Mouse (Mus musculus): ENCODE measurements around the gene Rlbp1.

The Rlbp1 gene

DNA sequence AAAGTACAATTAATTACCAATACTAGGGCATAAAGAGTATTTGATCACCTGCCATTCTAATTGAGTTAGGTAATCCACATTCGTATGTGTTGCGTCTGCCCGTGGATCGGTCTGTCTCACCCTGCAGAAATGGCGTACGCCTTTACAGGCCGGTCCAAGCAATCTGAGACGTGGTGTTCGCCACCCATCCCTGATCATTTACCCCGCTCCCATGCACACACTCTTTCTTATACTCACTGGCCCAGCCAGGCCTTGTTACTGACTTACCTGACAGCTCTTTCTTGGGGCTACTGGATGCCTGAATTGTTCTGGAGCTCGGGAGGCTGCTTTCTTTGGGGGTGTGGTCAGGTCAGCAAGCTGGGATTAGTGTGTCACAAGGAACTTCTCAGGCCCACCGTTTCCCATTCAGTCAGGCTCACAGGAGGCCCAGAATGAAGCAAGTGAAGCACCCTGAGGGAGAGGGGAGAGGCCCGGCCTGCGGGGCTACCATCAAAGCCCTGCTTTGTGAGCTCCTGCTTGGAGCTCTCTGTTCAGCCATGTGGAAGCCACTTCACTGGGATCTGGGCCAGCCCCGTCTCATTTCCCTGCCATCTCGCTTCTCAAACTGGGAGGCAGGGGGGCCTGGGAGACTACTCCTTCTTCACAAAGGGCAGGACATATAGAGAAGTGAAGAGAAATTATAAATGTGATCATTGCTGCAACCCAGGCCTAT is at the start of gene Rlbp1:
Rlbp1 (minus strand) TSS at position 627 of the 712 bp plus-strand sequence.
- no peak for DNase-seq

DNA sequence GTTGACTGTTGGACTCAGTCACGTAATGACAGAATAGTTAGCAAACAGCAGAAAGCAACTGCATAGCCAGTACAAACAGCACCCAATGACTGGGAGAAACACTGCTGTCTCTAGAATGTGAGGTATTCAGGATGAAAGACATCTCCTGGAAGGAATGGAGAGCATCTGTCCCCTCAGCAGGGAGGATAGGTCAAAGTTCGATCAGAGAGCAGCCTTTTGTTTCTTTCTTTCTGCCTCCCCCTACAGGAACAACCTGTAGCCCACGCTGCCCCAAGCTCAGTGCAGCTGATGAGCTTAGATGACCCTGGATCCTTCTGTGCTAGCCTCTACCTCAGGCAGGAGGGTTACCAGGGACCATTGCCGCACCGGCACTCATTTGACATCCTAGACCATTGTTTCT is 41.4 kb upstream of the Rlbp1 start:
- DNase-seq: no peak

DNA sequence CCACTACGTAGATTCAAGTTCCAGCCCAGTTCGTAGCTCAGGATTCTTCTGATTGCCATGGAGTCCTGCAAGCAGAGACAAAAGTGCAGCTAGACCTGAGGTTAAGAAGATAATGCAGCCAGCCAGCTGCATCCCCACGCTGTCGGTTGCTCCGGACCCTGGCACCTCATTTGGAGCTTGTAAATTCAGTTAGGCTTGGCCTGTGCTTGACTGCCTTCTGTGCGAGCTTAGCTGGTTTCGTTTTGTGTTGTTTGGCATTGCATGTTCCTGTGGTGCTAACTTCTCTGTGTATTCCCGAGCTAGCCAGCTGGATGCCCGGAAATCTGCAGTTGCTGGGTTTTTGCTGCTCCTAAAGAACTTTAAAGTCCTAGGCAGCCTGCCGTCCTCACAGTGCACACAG is 39.0 kb upstream of the Rlbp1 start:
- no peak for DNase-seq

DNA sequence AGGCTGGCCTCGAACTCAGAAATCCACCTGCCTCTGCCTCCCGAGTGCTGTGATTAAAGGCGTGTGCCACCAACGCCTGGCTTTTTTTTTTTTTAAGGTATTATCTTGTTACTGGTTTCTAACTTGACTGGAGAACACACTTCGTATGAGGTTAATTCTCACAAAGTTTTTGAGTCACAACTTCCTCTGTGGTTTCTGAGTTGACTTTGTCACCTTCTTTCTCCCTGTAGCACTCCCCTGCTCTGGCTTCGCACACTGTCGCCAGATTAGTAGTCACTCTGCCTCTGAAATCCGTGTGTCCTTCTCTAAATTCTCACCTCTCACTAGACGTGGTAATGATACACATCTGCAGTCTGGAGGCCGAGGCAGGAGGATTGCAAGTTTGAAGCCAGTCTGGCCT is 36.0 kb upstream of the Rlbp1 start:
- DNase-seq: no peak

DNA sequence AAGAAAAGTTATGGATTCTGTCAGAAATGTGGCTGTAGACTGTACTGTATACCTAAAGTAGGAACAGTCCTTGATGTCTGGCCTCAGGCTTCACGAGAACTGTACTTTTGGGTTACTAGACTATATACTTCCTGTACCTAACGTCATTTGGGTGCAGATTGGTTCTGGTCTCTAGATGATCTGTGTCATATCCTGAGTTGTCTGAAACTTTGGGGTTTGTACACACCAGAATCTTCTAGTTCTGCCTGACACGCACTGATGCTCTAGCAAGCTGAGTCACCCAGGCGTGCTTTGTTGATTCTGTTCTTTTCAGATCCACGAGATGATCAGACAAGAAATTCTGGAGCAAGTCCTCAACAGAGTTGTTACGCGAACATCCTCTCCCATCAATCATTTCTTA is 33.1 kb upstream of the Rlbp1 start:
- no peak for DNase-seq

DNA sequence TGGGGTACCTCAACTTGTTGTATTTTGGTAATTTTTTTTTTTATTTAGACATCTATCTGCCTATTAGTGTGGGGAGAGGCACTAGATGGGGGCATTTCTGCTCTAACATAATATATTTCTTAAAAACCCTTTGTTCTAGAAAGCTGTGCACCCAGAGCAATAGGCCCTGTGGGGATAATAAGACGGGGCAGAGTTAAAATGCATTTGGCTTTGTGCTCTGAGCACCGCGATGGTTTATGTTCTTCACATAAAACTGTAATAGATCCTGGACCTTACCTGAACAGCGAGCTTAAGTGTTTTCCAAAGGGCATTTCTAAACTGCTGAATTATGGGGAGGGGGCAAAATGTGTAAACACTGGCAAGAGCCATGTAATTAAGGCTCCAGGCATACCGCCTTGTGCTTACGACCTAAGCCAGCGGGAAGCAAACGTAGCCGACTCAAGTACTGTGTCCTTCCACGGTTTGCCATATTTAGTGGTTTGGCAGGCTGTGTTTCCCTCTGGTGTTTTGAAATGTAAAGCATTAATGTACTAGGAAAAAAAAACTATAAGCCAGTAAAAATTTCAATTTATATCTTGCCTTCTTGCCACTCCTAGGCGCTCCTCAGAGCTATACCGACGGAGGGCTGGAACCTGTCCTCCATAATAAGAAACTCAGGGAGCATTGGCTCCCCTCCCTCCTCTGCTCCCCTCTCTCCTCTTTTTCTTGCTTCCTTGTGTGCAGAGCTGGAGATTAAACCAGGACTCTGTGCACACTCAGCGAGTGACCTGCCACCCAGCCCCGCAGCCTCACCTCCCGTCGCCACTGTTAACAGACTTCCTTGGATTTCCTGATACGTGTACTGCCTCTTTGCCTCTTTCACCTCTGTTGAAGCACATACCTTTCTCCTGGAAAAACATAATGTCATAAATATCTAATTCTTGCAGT is 27.9 kb upstream of the Rlbp1 start:
- no peak for DNase-seq

DNA sequence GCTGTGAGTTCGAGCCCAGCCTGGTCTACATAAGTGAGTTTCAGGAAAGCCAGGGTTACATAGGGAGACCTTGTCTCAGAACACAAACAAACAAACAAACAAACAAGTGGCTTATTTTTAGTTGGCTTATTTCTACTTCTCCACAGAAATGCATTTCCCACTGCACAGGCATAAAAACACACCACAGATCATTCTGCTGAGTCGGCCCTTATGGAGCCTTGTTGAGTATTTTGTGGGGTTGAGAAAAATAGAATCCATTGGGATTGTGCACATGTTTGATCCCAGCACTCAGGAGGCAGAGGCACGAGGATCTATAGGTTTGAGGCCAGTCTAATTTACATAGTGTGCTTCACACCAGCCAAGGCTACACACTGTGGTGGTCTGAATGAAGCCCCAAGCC is 13.4 kb upstream of the Rlbp1 start:
- DNase-seq: no peak

DNA sequence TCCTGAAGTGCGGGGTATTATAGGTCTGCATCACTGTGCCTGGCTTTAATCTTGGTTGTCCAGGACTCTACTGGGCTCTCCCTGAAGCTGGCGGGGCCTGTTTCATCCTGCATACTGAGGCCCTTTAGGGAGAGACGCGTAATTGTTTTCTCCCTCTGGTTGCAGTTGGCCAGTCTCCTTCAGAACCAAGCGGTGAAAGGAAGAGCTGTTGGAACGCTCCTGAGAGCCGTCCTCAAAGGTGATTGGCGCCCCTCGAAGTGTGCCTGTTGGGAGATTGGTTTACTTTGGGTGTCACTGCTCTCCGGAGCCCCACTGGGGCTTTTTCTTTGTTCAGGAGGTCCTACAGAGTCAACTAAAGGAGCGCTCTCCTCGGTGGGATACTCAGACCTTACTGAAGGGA is 12.1 kb upstream of the Rlbp1 start:
- no peak for DNase-seq

DNA sequence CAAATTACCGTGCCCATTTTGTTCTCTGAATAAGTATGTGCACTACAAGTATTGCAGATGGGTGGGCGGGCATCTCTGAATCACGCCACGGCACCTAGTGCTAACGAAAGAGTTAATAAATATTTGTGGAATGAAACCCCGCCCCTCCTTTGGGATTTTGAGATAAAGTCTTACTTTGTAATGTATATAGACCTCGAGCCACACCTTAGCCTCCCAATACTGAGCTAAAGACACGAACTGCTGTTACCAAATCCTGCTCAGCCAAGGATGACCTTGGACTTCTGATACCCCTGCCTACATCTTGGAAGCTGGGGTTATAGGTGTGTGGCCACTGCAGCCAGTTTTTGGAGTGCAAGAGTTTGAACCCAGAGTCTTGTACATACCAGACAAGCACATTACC is 11.6 kb upstream of the Rlbp1 start:
- no peak for DNase-seq

DNA sequence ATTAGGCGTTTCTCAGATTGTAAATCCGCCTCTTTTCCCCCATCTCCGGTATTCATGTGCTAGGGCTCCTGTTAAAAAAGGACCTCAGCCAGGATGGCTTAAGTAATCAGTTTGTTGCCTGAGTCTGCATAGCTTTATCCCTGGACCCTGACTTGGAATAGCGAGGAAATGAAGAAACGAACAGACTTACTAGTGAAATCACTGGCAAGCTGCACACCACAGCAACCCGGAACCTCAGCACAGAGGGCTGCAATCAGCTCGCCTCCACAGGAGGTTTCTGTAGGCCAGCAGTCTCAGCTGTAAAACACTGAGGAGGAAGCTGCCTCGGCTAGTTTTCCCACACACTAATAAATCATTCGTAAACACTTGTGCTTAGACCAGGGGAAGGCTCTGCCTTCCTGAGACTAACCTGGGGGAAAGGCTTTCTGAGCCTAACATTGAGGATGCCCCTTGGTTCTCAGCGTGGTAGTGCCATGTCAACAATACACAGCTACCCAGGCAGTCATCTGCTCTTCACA is 10.7 kb upstream of the Rlbp1 start:
- DNase-seq: no peak

DNA sequence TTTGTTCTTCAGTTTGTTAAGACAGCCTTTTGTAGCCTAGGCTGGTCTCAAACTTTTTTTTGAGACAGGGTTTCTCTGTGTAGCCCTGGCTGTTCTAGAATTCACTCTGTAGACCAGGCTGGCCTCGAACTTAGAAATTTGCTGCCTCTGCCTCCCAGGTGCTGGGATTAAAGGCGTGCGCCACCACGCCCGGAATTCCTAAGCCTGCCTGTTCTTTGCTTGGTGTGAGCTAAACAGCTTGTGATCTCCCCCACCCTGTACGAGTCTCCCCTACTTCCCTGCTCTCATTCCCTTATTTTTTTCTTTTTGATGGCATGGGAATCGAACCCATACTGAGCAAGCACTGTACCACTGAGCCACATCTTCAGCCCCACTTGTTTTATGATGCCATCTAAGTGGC is 8.3 kb upstream of the Rlbp1 start:
- no peak for DNase-seq

DNA sequence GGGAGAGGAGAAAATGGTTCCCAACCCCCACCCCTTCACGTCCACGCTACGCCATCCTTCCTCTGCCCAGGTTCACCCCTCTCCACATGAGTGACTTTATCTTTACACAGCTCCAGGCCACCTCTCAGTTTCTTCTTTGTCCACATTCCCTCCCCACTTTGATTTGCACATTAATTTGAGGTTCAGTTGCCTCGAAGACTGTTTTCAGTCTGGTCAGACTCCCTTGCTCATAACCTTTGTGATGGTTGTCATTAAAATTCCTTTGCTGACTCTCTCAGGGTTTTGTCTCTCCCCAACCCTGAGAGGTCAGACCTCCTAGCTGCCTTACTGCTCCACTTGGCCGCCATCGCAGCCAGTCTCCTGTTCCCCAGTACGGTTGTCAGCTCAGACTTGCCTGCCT is 7.8 kb upstream of the Rlbp1 start:
- DNase-seq: no peak

DNA sequence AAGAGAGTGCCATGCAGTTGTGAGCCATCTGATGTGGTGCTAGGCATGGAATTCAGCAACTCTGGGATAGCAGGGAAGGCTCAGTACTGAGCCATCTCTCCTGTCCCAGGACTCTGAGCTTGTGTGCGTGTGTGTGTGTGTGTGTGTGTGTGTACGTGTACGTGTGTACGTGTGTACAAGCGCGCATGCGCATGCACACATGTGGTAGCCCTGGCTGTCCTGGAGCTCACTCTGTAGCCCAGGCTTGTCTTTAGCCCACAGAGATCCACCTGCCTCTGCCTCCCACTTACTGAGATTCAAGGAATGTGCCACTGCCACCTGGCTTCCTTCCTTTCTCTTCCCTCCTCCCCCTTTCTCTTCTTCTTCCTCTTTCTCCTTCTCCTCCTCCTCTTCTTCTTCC is 7.1 kb upstream of the Rlbp1 start:
- no peak for DNase-seq

DNA sequence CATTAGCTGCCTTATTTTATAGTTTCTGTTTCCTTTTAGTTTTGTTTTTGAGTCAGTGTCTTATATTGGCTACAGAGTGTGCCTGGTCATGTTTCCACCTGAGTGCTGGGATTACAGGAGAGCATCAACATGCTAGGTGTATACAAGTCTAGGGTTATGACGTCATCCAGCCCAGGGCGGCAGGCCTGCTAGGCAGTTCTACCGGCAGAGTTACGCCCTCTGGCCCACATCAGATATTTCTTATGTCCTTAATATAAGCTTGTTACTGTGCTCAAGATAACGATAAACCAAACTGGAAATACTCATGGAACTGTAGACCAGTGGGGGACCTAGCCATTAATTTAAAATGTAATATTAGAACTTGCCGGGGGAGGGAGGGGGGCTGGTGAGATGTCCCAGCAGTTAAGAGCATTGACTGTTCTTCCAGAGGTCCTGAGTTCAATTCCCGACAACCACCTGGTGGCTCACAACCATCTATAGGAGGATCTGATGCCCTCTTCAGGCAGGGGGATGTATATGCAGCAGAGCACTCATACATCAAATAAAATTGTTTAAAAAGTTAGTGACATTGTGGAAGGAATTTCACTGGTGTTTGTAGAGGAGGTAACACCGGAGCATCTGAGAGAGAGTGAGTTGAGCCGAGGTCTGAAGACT is 6.1 kb upstream of the Rlbp1 start:
- DNase-seq: peak in 1 of 2 experiments; percentile 9

DNA sequence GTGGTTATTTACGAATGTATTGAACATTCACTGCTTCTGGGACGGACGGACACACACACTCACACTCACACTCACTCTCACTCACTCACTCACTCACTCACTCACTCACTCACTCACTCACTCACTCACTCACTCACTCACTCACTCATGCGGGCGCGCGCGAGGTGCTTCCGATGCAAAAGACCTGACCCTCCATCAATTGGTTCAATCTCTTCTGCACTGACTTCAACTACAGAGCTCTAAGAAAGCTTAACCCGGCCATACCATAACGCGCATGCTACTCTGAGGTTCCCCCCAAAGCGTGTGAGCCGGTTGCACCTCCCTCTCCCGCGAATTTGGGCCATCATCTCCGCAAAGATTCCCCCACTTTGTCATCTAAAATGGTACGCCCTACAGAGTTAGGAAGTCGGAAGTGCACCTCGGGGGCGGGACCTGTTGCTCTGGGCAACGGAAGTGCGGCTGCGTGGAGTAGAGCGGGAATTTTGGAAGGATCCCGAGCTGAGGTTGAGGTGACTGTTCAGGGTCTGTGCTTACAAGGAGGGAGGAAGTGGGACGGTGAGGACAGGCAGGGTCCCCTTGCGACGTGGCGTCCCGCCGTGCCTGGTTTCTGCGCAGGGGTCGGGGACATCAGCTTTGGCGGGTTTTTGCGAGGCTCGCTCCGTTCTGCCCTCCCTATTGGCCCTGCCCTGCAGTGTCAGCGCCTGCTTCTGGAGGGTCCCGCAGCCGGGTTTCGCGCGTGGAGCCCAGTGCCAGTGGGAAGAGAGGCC is 5.2 kb upstream of the Rlbp1 start, which contains the start of gene Fanci:
Fanci (plus strand) TSS at position 47 of the 767 bp plus-strand sequence.
- peak; percentile 86 to 97 for DNase-seq

DNA sequence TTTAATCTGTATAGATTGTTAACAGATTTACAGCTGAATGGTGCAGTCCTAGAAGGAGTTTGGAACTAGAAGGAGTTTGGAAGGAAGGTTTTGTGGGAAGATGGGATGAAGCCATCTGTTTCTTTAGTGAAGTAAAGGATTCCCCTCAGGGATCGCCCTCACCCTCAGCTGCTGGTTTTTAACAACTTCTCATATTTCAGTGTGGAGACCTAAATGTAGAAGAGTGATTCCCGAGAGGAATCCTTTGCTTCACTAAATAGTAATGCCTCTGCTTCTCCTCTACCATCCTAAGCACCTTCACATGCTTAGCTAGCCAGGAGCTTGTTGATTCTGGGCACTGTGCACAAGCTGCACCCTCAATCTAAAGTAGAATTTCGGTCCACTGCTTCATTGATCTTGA is 4.6 kb upstream of the Rlbp1 start:
- no peak for DNase-seq

DNA sequence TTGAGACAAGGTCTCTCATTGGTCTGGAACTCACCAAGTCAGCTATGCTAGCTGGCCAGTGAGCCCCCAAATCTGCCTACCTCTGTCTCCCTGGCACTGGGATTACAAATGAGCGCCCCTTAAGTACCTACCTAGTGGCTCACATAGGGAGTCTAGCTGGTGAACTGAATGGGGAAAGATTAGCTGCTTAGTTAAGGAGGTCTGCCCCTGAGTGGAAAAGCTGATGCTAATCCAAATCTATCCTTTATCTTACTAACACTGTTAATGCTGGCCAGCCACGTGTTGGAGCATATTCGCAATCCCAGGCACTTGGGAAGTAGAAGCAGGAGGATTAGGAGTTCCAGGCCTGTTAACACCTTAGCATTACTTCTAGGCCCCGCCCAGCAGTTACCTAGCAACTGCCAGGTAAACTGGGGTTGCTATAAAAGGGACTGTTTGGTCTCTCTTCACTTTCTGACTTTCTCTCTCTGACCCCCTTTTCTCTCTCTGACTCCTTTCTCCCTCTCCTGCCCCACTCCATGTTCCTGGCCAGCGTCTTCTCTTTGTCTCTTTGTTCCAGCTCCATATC is 3.4 kb upstream of the Rlbp1 start:
- no peak for DNase-seq

DNA sequence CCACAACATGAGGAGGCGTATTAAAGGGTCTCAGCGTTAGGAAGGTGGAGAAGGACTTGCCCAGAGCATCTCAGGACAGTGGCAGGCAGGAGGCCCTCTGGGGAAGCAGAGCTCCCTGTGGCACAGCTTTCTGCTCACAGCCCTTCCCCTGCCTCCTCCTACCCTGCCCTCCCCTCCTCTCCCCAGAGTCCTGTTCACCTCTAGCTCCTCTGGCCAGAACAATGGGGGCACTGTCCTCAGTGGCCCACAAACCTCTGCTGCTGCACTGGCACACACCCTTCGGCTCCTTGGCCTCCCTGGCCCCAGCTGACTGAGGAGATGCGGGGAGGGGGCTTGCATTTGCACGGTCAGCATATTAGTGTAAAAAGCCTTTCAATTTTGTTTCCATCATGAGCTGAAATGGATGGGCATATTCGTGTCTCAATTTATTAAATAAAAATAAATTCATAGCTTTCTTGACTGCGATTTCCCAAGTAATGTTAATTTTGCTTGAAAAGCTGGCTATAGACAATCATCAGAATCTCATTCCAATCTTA is 1.9 kb upstream of the Rlbp1 start:
- DNase-seq: no peak

DNA sequence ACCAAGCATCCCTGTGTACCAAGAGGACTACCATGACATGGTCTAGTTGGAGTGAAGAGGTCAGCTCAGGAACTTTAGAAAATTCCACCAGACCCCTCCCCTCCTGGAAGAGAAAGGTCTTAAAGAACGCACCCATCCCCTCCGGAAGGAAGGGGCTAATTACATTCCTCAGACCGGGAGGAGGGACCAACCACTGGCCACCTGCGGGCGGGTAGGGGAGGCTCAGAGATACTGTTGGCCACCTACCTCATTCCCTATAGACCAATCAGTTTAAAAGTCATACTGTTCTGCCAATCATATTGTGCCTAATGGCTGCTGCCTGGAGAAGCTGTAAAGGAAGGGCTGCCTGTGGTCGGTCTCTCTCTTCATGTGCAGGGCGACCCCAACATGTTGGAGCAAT is 1.1 kb upstream of the Rlbp1 start:
- DNase-seq: no peak

DNA sequence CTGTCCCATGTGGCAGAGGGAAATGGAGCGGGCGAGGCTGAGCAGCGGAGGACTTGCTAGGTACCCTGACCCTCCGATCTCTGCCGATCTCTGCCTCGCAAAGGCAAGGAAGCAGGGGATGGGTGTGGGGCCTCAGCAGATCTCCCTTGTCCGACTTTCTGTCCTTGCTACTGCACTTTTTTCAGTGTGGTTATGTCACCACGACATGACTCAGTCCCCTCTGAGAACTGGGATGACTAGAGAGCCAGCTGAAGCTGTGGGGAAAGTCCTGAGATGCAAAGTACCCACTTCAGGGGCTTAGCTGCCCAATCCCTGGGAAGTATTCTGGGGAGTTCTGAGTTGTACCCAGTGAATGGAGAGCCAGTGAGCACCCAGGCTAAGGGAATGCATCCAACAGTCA is 292 bp upstream of the Rlbp1 start:
- DNase-seq: no peak

DNA sequence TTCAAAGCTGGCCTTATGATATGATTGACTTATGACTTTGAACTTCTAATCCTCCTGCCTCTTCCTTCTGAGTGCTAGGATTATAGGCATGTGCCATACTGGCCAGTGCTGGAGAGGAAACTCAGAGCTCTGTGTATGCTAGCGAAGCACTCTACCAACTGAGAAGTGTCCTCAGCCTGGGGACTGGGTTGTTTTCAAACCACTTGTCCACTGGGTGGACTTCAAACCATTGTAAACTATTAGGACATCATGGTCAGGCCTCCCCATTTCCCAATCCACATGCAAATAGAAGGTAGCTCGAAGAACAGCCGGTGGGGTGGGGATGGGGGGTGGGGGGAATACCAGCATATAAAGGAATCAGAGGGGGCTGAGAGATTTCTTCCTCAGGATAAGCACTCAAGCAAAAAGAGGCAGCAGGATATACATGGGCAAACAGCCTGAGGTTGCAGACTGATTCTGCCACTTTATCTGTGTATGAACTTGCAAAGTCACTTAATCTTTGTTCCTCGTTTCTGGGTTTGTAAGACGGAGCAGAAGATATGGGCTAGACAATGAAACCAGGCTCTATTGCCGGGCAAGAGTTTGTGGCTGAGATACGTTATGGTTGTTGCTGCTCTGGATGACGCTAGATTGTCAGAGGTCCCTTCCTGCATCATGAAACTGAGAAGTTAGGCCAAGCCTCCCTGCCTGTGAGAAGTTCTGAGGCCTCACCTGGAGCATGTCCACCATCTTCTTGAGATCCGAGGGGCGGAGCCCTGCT is 10.2 kb downstream of the Rlbp1 start:
- no peak for DNase-seq

All from spleen, adult 18-20 months (tissue).